Mouse (Mus musculus): ENCODE results near the gene Tubb3.
A peak's percentile ranks its signal among the peaks of the same experiment; 100 is the strongest.
"Not testable (repeated sequence)": the region's sequence is repeated elsewhere in the genome, so short reads cannot be mapped to it uniquely, and the experiment has no call there.

Gene Tubb3

GRCm38 (mm10) chr8:123432381-123432780, 21.2 kb downstream of the Tubb3 start:
- DNase-seq: no peak

DNA sequence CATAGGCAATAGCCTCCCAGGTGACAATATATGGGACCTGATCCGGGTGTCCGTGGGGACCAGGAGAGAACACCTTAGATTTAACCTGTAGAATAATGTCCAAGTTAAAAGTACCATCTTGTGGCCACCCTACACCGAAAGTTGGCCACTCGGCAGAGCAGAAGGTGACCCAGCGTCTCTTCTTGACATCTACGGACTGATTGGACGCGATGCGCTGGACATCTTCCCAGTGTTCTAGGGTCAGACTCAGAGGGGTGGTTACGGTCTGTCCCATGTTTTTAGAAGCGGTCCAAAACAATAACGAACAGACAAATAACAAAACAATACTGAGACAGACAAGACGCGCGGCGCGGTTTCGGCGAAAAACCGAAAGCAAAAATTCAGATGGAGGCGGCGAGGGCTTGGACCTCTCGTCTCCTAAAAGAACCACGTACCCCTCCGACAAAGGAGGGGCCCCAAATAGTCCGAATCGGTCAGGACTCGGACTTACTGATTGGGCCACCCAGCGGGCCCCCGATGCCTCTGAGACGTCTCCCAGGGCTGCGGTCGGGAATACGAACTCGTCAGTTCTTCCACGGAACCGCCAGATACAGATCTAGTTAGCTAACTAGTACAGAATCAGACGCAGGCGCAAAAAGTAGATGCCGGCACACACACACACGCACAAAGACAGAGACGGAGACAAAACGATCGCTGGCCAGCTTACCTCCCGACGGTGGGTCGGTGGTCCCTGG, 22.2 kb downstream of the Tubb3 start:
- DNase-seq: not testable (repeated sequence)

GRCm38 (mm10) chr8:123441788-123442187, 30.6 kb downstream of the Tubb3 start:
- DNase-seq: no peak

GRCm38 (mm10) chr8:123442351-123442750, 31.1 kb downstream of the Tubb3 start:
- no peak for DNase-seq

GRCm38 (mm10) chr8:123442871-123443575, 31.8 kb downstream of the Tubb3 start:
- DNase-seq: peak; percentile 98

DNA sequence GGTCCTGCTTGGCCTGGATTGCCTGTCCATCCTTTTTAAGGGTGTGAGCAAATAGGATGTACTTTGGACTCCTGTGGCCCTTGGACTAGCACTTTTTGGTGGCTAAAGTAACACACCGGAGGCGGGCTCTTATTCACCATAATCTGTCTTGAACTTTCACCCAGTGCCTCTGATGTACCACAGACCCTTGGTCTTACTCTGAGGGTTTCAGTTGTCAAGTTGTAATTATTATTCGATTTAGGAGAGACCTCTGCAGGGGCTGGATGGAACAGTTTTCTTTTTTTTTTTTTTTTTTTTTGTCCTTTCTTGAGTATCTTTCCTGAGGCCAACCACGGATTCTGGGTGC, 32.3 kb downstream of the Tubb3 start:
- DNase-seq: no peak

DNA sequence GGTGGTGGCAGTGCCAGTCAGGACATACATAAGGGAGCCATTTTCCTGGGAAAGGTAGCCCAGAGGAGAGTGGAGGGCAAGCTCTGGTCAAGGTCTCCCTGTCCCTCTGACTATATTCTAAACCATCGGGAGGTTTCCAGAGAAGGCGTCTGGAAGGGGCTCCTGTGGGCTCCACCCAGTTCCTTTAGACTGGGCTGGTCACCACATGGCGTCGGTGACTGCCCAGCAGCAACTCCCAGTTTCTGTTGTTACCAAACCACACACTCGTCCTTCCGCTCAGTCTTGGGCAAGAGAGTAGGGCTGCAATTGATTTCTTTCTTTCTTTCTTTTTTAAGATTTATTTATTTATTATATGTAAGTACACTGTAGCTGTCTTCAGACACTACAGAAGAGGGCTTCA, 32.9 kb downstream of the Tubb3 start:
- no peak for DNase-seq

- DNase-seq: no peak
Measured at GRCm38 (mm10) chr8:123445981-123446380, 34.8 kb downstream of the Tubb3 start.

GRCm38 (mm10) chr8:123446799-123447198, 35.6 kb downstream of the Tubb3 start:
- DNase-seq: no peak

DNA sequence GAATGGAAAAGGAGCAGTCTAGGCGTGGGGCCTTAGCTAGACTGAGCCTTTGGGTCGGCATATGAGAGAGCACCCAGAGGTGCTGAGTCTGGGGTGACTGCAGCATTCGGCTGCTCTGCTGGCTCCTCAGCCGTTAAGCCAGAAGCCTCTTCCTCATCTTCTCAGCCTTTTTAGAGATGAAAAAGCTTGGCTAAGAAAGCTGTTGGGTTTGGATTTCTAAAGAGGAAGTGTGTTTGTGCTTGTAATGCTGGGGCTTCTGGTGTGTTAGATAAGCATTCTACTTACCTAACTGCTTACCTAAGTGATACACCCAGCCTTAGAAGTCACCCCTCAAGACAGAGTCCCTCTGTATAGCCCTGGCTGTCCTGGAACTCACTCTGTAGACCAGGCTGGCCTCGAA, 39.6 kb downstream of the Tubb3 start:
- no peak for DNase-seq

GRCm38 (mm10) chr8:123451747-123452146, 40.5 kb downstream of the Tubb3 start:
- not testable (repeated sequence) for DNase-seq

- no peak for DNase-seq
Measured at GRCm38 (mm10) chr8:123452149-123452548, 40.9 kb downstream of the Tubb3 start.

- no peak for DNase-seq
Measured at GRCm38 (mm10) chr8:123453291-123453690, 42.1 kb downstream of the Tubb3 start.

GRCm38 (mm10) chr8:123453951-123454350, 42.7 kb downstream of the Tubb3 start:
- DNase-seq: no peak

GRCm38 (mm10) chr8:123454559-123454958, 43.3 kb downstream of the Tubb3 start:
- DNase-seq: no peak

DNA sequence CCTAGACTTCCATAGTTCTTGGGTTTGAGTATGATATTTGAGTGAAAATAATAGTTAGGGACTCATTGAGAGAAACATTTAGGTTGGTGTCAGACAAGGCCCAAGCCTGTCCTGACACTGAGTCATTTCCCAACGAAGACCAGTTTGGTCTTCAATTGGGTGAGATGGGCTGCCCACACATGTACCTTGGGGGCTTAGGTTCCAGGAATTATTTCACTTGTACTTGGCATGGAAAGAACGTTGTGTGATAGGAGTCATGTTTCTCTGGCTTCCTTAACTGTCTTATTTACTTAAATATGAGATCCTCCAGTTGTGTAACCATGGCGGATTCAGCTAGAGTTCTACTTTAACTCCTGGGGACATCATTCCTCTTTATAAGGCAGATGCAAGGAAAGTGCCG, 52.4 kb downstream of the Tubb3 start:
- no peak for DNase-seq

DNA sequence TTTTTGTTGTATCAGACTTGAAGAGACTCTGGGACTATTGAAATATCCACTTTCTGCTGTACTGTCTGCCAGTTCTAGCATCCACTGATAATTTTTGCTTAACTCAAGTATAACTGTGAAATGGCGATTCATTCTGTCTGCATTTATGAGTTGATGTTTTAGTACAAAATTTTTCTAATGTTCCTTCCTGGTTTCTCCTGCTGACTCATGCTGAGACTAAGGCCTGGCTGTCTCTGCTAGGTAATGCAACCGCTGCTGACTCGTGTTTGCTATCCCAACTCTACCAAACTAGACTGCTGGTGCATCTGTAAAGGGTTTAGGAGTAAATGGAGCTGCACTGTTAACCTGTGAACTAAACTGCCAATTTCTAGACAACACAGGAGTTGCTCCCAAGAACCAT, 56.3 kb downstream of the Tubb3 start:
- no peak for DNase-seq
